Mouse (Mus musculus) fibroblast of lung, adult 2 months (primary cell): ENCODE results near the gene Rnf144b.

ENCODE experiments used
- DNase-seq: peaks from one replicate; pipeline ENCODE4 v3.0.0-alpha.2; 2011; ENCODE audit warnings: low read depth

The Rnf144b gene

DNA sequence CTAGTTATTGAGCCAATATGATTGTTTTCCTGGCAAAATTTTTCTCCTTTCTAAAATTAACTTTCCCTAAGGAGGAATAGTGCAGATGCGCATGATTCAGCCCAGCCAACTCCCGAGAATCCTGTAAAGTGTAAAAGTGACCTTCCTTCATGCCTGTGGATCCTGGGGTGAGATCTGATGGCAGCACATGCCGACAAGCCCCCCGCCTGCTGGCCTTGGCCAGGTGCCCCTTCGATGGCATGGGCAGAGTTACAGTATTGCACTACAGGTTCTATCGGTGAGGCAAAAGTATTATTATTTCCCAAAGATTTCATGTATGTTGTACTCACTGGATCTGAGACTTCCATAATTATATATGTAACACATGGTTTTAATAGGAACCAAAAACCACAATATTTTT lies 2.5 kb downstream of the Rnf144b start:
- DNase-seq, result no peak

DNA sequence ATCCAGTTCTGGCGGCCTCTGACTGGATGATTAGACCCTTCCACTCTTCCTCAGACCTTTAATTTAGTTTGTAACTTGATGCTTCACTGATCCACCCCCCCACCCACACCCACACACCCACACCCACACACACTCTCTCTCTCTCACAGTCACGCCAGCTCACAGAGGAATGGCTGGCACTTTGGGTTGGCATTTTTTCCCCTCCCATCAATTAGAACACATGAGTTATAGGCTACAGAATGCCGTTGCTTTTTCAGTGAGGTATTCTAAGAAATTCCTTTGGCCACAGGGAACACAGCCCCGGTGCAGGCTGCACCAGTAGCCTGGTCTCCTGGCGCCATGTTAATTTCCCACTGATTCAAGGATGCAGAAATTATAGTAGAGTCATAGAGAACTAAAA lies 3.1 kb downstream of the Rnf144b start:
- DNase-seq, result no peak

GRCm38 (mm10) chr13:47129090-47129489 lies 6.6 kb downstream of the Rnf144b start:
- no peak for DNase-seq

- DNase-seq, result no peak
Observed at GRCm38 (mm10) chr13:47133058-47133457, 10.6 kb downstream of the Rnf144b start.

- DNase-seq, result no peak
Observed at GRCm38 (mm10) chr13:47134836-47135235, 12.4 kb downstream of the Rnf144b start.

- DNase-seq, result no peak
Observed at GRCm38 (mm10) chr13:47135741-47136140, 13.3 kb downstream of the Rnf144b start.

GRCm38 (mm10) chr13:47142764-47143163 lies 20.3 kb downstream of the Rnf144b start:
- DNase-seq, result no peak

GRCm38 (mm10) chr13:47145939-47146338 lies 23.5 kb downstream of the Rnf144b start:
- DNase-seq, result no peak

DNA sequence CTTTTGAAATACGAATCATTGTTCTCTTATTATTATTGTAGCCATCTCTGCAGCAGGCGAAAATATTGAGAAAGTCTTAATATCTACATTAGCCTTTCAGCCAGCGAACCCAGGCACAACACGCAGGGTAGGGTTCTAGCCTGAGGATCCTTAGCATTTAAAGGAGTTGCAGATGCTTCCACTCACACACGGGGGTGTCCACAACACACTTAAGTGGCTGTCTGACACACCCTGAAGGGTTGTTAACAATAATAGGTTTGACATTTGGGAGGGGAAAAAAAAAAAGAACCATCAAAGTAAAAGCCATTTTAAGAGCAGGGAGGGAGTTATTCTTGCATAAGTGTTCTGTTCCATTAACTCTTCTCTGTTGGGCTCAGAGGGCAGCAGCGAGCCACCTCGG lies 23.9 kb downstream of the Rnf144b start:
- DNase-seq, result no peak

DNA sequence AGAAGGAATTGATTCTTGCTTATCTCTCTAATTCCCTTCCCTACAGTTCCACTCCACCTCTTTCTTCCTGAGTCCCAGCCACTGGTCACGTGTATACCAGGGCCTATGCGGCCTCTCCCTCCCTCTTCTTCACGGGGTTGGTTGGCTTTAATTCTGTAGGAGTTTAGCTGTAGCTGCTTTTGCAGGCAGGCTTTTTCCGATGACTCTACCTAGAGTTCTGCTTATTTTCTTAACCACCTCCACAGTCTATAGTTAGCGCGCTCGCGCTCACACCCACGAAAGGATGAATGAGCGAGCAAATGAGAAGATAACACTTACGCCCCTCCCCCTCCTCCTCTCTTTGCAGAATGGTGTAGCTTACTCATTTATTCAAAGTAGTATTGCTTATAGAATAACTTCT lies 26.1 kb downstream of the Rnf144b start:
- DNase-seq, result no peak

DNA sequence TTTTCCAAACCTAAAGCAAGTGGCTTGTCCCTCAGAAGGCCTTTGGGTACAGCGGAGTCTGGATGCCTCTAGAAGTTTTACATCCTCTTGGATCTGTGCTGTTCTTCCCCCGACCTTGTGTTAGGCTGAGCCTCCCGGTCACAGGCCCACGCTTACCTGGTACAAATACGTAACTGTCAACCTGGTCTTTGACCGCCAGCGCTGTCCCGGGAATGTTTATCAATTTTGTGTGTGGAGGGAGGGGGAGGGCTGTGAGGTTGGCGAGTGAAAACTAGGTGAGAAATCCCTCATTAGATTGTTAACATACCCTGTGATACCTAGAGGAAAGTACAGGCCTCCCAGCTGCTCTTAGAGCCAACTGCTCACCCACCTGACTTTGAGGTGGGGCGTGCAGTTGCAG lies 27.5 kb downstream of the Rnf144b start:
- no peak for DNase-seq

GRCm38 (mm10) chr13:47151060-47151459 lies 28.6 kb downstream of the Rnf144b start:
- no peak for DNase-seq

GRCm38 (mm10) chr13:47152390-47152789 lies 29.9 kb downstream of the Rnf144b start:
- DNase-seq, result no peak

DNA sequence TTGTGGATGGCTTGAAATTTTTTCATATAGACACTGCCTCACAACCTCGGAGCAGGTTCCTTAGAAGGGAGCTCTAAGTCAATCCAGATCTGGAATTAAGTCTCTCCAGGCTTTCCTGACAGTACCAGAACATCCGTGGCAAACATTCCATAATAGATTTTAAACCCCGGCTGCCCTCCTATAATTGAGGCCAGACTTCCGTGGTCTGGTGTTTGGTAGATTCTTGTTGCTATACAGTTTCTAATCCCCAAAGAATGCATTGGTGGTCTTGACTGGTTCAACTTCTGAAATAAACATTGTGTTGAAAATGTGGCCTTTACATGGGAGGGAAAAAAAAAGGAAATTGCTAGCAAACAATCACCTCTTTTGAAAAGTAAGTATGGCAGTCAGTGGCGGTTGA lies 30.8 kb downstream of the Rnf144b start:
- no peak for DNase-seq

GRCm38 (mm10) chr13:47154866-47155265 lies 32.4 kb downstream of the Rnf144b start:
- no peak for DNase-seq

- DNase-seq, result no peak
Observed at GRCm38 (mm10) chr13:47156841-47157240, 34.4 kb downstream of the Rnf144b start.

DNA sequence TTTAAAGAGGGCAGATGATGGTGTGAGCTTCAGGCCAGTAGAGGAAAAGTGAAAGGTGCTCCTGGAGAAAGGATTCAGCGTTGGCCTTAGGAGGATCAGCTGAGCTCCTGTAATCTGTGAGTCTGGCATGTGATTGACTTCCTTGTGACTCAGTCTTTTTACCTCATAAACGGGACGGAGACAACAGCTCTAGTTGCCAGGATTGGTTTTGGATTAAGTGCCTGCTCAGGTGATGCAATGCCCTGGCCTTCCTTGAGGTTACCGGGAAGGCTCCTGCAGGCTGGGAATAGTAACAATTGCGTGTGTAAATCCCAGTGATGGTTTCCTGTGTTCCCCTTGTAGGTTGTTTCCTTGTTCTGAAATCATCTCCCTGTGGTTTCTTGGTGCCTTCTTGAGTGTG lies 39.5 kb downstream of the Rnf144b start:
- no peak for DNase-seq

GRCm38 (mm10) chr13:47164732-47165131 lies 42.3 kb downstream of the Rnf144b start:
- DNase-seq, result no peak

GRCm38 (mm10) chr13:47165261-47165660 lies 42.8 kb downstream of the Rnf144b start:
- DNase-seq, result no peak

GRCm38 (mm10) chr13:47168484-47168883 lies 46.0 kb downstream of the Rnf144b start:
- DNase-seq, result no peak

DNA sequence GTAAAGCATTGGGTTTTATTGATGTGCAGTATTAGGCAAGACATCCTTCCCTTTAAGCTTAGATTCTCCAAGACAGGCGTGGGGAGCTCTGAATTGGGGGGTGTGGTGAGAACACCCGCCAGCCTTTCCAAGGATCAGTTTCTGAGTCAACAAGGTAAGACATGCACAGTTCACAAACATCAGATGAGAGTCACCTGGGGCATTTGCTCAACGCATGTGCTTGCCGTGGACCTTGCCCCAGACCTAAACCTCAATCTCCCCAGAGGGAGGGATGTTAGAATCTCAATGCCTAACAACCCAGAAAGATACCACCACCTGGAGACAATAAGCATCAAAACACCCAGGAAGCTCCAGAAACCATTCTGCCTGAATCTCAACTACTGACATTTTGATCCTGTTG lies 47.6 kb downstream of the Rnf144b start:
- no peak for DNase-seq

GRCm38 (mm10) chr13:47170811-47171555 lies 48.5 kb downstream of the Rnf144b start:
- no peak for DNase-seq

DNA sequence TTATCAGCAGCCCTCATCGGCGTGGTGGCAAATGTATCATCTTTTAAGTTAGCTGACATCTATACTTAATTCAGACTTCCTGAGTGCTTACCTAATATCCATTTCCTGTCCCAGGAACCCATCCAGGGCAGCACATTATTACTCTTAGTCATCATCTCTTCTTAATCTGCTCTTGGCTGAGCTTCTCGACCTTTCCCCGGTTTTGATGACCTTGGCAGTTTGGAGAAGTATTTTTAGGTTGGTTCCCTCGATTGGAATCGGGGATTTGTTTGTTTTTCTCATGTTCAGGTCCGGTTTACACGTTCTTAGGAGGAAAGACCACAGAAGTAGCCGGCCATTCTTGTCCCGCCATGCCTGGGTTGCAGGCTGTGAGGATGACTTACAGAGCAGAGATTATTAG lies 50.4 kb downstream of the Rnf144b start:
- DNase-seq, result no peak

- no peak for DNase-seq
Observed at GRCm38 (mm10) chr13:47178182-47178581, 55.7 kb downstream of the Rnf144b start.
